Mouse (Mus musculus) adrenal gland, adult 8-10 months (tissue): ENCODE measurements around the gene Zfp747. TPM values are rescaled to one million over a fixed set of nuclear protein-coding genes. Genes with fewer than 3 reads are reported as not detected.
"Not testable (repeated sequence)": the region's sequence is repeated elsewhere in the genome, so short reads cannot be mapped to it uniquely, and the experiment has no call there.

Source experiments
- DNase-seq: peaks from one replicate; pipeline ENCODE4 v3.0.0; 2022
- total RNA-seq, 4 experiments: library from RNA; stranded (reverse); gene quantifications; 2 replicates each; pipeline ENCODE4 v1.2.4; 2022

Zfp747 gene
- total RNA-seq = 10 to 100 TPM; 11.1 to 14.4 (median 12.5) TPM

- peak; percentile 92 for DNase-seq
Observed at GRCm38 (mm10) chr7:127375271-127376245, at the start of gene Zfp747. Gene Zfp747 (minus strand): TSS chr7:127376050.

GRCm38 (mm10) chr7:127425291-127425690, 49.4 kb upstream of the Zfp747 start:
- no peak for DNase-seq

GRCm38 (mm10) chr7:127422247-127422646, 46.4 kb upstream of the Zfp747 start:
- no peak for DNase-seq

DNA sequence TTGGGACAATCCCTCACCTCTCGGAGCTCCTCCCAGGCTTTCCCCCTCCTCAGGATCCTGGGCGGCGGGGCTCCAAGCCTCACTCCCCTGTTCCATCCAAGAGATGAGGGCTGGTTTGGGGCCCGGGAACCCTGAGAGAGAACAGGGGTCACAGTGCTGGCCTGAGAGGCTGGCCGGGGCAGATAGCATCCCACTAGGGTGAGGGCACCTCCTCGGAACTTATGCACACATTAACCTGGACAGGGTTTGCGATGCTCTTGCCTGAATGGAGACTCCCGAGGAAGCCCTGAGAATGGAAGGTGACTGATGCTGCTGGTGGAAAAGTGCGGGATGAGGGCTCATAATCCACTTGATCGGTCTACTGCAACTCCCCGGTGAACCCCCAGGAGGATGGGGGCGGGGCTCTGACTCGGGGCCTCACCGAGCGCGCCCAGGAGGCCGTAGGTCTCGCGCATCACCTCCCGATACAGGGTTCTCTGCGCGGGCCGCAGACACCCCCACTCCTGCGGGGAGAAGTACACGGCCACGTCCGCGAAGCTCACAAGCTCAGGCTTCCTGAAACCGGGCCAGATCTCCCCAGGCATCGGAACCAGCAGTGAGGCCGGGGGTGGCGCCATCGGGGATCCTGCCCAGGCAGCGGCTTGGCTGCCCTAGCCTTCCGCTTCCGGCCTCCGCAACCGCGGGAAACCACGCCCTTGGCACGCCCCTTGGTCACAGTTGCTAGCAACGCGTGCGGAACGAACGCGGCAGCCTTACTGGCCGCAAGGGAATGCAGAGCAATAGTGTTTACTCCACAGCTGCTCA, 45.7 kb upstream of the Zfp747 start, which contains the start of gene Zfp688:
Gene Zfp688 (minus strand): TSS at position 681 of the 804 bp plus-strand sequence.
- DNase-seq = peak; percentile 90

- DNase-seq = no peak
Observed at GRCm38 (mm10) chr7:127411418-127411817, 35.6 kb upstream of the Zfp747 start.

GRCm38 (mm10) chr7:127406002-127406987, 30.4 kb upstream of the Zfp747 start, which contains the start of gene Zfp764:
Gene Zfp764 (minus strand): TSS chr7:127406822.
- DNase-seq = peak; percentile 74

GRCm38 (mm10) chr7:127404101-127404500, 28.3 kb upstream of the Zfp747 start:
- DNase-seq = not testable (repeated sequence)

GRCm38 (mm10) chr7:127402980-127403379, 27.1 kb upstream of the Zfp747 start:
- DNase-seq = no peak

DNA sequence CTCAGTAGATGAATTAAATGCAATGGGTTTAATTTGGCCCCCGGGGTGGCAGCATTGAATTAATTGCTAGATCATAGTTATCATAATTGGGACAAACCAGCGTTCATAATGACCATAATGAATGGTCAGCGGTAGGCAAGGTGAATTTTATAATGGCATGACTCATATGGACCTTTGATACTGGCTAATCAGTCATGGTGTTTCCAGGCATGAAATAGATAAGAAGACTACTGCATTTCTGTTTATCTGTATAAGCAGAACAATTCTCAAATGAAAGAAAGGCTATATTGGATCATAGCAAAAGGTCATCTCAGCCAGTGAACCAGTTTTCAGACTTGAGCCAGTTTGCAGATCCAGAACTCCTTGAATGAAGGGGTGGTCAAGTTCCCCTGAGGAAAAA, 24.5 kb upstream of the Zfp747 start:
- DNase-seq = no peak

DNA sequence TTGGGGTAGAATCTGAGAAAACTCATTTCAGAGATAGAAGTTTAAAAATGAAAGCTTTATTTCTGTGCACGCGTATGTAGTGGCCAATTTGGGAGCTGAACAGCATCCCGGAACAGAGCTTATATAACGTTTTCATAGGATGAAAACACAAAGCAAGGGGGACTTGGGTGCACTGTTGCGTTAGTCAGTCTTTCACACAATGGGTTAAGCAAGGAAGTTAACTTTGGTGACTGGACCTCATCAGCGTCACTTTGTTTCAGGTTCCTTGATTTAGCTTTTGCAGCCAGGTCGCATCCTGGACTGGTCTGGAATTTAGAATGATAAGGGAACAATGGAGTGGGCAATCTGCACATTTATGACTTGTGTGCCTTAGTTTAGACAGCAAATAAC, 18.1 kb upstream of the Zfp747 start:
- no peak for DNase-seq

GRCm38 (mm10) chr7:127393157-127393943, 17.5 kb upstream of the Zfp747 start, which contains the start of gene E430018J23Rik:
Gene E430018J23Rik (minus strand): TSS chr7:127393629.
- peak; percentile 97 for DNase-seq

DNA sequence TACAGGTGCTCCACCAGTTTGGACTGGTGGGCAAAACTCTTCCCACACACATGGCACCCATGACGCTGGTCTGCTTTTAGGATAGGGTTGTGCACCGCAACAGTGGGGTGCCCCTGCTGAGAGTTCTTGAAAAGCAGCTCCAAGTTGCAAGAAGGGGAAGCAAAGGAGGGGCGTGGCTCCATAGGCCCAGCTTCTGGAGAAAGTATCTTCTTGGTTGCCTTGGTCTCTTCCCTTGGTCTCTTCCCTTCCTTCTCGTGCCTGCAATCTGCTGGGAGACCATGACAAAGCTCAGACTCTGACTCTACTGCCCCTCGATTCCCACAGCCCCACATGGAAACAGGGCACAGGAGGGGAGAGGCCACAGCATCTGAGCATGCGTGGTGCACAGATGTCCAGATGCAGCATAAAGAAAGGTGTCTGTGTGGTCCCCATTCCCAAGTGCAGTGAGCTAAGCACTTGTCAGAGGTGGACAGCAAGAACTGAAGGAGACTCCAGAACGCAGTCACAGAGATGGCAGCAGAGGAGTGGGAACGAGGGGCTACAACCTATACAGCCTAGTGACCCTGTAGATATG, 16.5 kb upstream of the Zfp747 start:
- no peak for DNase-seq

DNA sequence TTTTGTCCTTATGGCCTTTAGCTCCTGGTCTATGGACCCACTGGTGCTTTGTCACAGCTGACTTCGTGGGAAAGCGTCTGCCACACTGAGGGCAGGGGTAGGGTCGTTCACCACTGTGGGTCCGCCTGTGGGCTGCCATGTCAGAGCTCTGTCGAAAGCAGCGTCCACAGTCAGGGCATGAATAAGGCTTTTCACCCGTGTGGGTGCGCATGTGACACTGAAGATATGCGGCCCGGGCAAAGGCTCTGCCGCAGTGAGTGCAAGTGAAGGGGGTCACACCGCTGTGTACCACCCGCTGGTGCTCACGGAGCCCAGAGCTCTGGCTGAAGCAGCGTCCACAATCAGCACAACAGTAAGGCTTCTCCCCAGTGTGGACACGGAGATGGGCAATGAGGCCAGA, 15.7 kb upstream of the Zfp747 start:
- DNase-seq = no peak

DNA sequence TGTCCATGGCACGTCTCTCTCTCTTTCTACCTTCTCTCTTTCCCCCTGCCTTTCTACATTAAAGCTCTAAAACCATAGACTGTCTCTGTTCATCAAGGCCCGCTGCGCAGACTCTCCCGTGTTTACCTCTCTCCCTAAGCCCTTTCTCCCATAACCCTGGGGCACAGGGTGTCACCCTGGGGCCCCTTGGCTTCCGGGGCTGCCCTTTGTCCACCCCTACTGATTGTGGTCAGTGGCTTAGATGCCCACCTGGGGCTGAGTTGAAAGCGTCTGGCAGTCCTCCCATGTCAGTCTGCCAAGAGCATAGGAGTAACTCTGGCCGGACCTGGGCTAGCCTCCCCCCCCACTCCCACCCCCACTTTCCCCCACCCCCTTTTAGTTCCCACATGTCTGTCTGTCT, 14.5 kb upstream of the Zfp747 start:
- no peak for DNase-seq

GRCm38 (mm10) chr7:127388201-127388600, 12.4 kb upstream of the Zfp747 start:
- DNase-seq = not testable (repeated sequence)

GRCm38 (mm10) chr7:127386641-127387392, 11.0 kb upstream of the Zfp747 start, which contains the start of gene 9130019O22Rik:
Gene 9130019O22Rik (minus strand): TSS chr7:127387166.
- peak; percentile 84 for DNase-seq

DNA sequence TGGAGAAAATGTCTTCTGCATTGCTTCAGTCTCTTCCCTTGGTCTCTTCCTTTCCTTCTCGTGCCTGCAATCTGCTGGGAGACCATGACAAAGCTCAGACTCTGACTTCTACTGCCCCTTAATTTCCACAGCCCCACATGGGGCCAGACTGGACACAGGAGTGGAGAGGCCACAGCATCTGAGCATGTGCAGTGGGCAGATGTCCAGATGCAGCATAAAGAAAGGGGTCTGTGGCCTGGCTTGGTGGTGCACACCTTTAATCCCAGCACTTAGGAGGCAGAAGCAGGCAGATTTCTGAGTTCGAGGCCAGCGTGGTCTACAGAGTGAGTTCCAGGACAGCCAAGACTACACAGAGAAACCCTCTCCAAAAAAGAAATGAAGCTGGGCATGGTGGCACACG, 9.7 kb upstream of the Zfp747 start:
- not testable (repeated sequence) for DNase-seq

GRCm38 (mm10) chr7:127378310-127378921, 2.6 kb upstream of the Zfp747 start:
- DNase-seq = no peak

DNA sequence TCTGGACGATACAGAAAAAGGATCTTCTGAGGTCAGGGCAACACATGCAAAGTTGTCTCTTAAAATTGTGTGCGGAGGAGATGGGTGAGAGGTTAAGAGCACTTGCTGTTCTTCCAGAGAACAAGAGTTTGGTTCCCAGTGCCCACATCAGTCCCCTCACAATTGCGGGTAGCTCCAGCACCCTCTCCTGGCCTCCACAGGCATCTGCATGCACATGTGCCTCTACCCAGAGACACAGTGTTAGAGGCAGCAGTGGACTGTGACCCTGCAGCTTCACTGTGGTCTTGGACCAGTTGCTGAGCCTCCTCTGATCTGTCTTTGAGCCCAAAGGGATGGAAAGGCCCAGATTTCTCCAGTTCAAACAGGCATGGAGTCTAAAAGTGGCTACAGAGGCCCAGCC, 4.0 kb downstream of the Zfp747 start:
- not testable (repeated sequence) for DNase-seq
